Mouse (Mus musculus) thymus, postnatal 4 days (tissue): Measurements from ENCODE around the gene Rrp7a.
A peak's percentile ranks its signal among the peaks of the same experiment; 100 is the strongest.

ENCODE experiments used
- DNase-seq: peaks from one replicate; pipeline ENCODE4 v3.0.0; 2021

Gene Rrp7a

GRCm38 (mm10) chr15:83122566-83123145 is at the start of gene Rrp7a:
Gene Rrp7a, minus strand, starts transcription at chr15:83122801.
- peak; percentile 90 for DNase-seq

GRCm38 (mm10) chr15:83171712-83172481 is 49.3 kb upstream of the Rrp7a start:
- peak; percentile 97 for DNase-seq

- no peak for DNase-seq
Observed at GRCm38 (mm10) chr15:83170956-83171659, 48.5 kb upstream of the Rrp7a start.

- no peak for DNase-seq
Observed at GRCm38 (mm10) chr15:83169772-83170722, 47.4 kb upstream of the Rrp7a start.

GRCm38 (mm10) chr15:83168875-83169771 is 46.5 kb upstream of the Rrp7a start:
- no peak for DNase-seq

- DNase-seq: no peak
Observed at GRCm38 (mm10) chr15:83168311-83168710, 45.7 kb upstream of the Rrp7a start.

- DNase-seq: no peak
Observed at GRCm38 (mm10) chr15:83167550-83168065, 45.0 kb upstream of the Rrp7a start.

GRCm38 (mm10) chr15:83167126-83167525 is 44.5 kb upstream of the Rrp7a start:
- no peak for DNase-seq

- DNase-seq: no peak
Observed at GRCm38 (mm10) chr15:83166642-83167041, 44.0 kb upstream of the Rrp7a start.

- no peak for DNase-seq
Observed at GRCm38 (mm10) chr15:83165526-83166315, 43.1 kb upstream of the Rrp7a start.

GRCm38 (mm10) chr15:83164971-83165471 is 42.4 kb upstream of the Rrp7a start:
- no peak for DNase-seq

- no peak for DNase-seq
Observed at GRCm38 (mm10) chr15:83162818-83163485, 40.4 kb upstream of the Rrp7a start.

- no peak for DNase-seq
Observed at GRCm38 (mm10) chr15:83162001-83162400, 39.4 kb upstream of the Rrp7a start.

GRCm38 (mm10) chr15:83161062-83161748 is 38.6 kb upstream of the Rrp7a start:
- no peak for DNase-seq

GRCm38 (mm10) chr15:83160561-83160960 is 38.0 kb upstream of the Rrp7a start:
- DNase-seq: no peak

GRCm38 (mm10) chr15:83159823-83160222 is 37.2 kb upstream of the Rrp7a start:
- DNase-seq: no peak

- DNase-seq: no peak
Observed at GRCm38 (mm10) chr15:83158587-83159160, 36.1 kb upstream of the Rrp7a start.

GRCm38 (mm10) chr15:83157667-83158064 is 35.1 kb upstream of the Rrp7a start:
- DNase-seq: no peak
